Mouse (Mus musculus) thymus, postnatal 0 days (tissue): ENCODE data around the gene Il1b. TPM values are rescaled to one million over a fixed set of nuclear protein-coding genes. Genes with fewer than 3 reads are reported as not detected.

Experiments used
- DNase-seq: peaks from one replicate; pipeline ENCODE4 v3.0.0-alpha.2; 2015; ENCODE audit warnings: low spot score
- polyA plus RNA-seq: library from polyadenylated mRNA; unstranded; fragments of >200 nt; fragmentation: Nextera tagmentation; extraction: Ambion mirVana; gene quantifications from 2 replicates; pipeline ENCODE4 v1.2.1, GENCODE M21; 2015

Gene Il1b
- polyA plus RNA-seq, 1 experiment from 2014 or later = 1.0 TPM

DNA sequence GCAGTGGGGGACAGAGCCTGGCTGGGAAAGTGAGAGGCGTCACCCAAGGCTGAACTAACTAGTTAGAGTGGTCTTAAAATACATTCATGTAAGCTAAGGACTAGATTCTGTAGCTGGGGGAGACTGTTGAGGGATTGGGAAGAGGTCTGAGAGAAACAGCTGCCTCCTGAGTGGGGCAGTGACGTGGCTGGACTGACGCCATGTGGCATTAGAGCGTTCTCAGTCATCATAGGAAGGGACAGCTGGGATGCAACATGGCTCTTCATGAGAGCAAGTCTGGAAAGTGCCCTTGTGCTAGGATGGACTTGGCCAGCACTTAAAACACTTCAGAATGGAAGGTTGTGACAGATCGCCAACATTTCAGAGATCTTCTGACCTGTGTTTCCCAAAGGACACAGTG lies 2.1 kb downstream of the Il1b start:
- no peak for DNase-seq

DNA sequence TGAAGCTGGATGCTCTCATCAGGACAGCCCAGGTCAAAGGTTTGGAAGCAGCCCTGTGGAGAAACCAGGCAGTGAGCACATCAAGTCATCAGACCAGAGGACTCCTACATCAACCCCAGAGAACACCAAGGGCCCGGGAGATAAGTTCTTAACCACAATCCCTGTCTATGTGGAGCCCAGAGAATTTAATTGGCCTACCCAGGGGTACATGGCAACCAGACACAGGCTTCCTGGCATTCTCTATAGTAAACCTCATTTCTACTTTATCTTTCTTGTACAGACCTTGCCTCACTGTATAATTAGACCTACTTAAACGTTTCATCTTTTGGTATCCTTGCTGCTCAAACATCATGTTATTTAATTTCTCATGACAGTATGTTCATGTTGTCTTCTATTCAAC lies 2.8 kb downstream of the Il1b start:
- no peak for DNase-seq

DNA sequence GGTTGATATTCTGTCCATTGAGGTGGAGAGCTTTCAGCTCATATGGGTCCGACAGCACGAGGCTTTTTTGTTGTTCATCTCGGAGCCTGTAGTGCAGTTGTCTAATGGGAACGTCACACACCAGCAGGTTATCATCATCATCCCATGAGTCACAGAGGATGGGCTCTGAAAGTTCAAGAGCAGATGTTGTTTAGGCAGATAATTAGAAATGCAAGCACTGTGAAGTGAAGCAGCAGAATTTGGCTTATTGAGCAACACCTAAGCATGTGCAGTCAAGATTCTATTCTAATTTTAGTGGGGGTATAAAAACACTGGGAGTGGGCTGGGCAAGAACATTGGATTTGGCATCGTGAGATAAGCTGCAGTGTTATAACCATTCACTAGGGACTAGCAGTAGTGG lies 3.7 kb downstream of the Il1b start:
- no peak for DNase-seq

DNA sequence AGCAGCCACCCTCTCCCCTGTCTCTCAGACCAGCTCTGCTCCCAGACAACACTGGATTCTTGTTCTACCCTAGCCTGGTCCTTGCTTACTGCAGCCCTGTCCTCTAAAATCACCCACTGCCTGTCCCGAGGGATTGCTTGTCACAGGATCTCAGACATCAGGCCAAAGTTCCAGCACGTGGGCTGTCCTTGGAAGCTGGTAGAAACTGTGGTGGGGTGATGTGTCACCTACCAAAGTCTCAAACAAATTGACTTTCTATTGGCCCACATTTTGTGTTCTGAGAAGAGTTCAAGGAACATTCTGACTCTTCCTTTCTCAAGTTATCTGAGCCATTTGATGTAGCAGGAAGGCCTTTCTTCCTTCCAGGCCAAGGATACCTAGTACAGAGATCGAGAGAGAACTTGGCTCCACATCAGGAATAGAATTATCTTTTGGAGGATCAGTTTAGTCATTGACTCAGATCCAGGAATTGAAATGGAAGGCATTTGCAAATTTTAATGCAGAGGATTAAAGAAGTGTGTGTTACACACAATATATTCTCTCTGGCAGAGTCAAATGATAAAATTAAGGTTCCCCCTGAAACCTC lies 9.9 kb downstream of the Il1b start:
- DNase-seq = no peak

DNA sequence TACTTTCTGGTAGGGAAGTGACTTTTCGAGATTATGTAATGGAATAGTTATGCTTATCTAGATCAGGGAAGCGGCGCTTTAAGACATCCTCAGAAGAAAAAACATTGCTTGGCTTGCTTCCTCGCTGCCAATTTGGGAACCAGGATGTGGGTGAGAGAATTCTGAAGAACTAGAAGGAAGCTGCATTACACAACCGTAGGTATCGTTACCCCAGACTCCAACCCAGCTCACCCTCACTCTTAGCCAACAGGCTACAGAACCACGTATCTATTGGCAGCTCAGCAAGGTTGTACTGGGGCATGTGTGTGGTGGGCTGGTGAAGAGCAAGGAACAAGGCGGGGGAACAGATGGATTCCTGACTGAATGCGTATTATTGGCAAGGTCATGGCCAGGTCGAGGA lies 10.7 kb downstream of the Il1b start:
- no peak for DNase-seq

DNA sequence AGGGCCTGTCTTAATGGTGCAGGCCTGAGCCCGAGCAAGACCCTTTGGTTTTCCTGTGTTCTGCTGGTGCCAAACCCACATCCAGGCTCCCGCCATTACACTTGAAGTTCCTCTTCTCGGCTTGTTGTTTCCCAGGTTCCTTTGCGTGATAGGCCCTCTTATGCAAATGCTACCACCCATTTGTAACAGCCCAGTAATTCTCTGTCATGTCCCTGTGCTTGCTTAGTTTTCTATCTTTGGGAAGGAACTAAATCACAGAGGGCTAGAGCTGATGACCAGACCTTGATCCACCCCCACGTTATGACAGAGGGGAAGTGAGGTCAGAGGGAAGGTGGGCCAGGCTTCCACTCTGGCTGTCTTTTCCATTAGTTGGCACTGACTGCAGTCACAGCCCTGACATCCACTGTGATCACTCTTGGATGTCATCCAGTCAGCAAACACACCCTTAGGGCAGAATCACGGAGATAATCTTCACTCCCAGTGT lies 32.8 kb downstream of the Il1b start:
- no peak for DNase-seq

DNA sequence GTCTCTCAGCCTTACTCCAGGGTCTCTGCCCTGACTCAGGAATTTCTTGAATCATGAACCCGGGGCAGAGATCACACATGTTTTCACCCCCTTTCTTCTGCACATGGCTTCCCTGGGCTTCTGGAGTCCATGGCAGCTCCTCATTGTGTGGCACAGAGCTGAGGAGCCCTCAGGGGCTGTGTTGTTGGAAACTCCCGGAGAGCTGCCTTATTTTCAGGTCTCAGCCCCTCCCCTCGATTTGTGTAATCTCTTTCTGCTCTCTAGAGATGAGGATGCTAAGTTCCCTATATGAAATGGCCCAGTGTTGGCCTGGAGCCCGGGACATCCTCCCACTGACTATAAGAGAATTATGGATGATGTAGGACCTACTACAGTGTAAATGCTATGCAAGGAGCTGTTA lies 37.5 kb downstream of the Il1b start:
- no peak for DNase-seq

DNA sequence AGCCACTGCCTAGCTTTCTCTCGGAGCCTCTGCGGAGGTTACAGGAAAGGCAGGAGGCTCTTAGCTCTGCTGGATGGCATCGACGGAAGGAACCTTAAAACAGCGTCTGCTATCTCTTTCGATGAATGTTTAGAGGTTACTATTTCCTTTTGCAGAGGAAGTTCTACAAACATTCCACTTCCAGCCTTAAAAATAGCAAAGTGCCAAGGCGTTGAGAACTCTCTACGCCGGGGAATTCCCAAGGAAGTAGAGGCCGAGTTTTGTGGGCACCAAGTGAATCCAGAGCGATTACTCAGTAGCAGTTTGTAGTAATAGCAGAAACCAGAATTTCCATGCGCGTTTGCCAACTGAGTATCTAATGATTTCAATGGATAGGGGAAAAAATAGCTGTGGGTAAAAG lies 40.4 kb downstream of the Il1b start:
- no peak for DNase-seq

DNA sequence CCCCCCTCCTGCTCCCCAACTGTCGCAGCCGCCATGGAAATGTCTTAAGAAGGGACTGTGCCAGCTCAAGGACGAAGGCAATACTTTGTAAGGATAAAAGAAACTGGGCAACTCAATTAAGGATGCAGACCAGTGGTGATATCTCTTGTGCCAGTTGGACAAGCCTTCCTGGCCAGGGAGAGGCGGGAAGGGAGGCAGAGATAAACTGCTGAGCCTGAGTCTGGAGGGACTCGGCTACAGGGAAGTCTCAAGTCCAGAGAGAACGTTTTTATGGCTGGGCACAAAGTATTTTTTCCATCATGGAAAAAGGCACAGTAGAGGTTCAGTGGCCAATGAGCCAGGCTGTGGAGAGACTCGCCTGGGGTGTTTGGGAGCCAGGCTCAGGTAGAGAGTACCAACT lies 40.9 kb downstream of the Il1b start:
- DNase-seq = no peak

DNA sequence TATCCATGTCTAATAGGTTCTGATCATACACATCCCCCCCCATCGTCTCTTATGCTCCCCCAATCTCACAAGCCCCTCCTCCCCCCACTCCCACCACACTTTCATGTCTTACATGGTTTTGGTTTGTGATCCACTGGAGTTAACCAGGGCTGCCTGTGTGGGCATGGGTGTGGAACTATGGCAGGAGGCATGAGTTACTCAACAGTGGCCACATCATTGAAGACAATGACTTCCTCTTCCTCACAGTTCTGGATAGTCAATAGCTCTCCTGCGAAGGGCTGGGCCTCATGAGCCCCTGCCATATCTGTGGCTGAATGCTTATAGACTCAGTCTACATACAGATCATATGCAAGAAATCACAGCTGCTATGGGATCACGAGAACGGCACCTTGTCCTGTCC lies 42.7 kb downstream of the Il1b start:
- no peak for DNase-seq

DNA sequence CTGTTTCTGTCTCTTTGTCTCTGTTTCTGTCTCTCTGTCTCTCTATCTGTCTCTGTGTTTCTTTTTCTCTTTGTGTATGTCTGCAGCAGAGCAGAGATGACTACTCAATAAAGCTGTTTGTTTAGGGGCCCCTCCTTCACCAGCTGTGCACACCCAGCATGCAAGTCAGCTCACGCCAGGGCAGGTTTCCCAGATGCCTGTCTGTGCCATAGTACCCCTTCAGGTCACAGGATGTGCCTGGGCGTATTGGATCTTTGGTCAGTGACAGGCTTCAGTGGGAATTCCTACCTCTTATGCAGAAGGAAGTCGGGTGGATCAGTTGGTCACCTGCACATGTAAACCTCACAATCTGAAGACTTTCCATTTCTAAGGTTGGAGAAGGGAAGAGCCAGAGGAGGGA lies 46.7 kb downstream of the Il1b start:
- no peak for DNase-seq

DNA sequence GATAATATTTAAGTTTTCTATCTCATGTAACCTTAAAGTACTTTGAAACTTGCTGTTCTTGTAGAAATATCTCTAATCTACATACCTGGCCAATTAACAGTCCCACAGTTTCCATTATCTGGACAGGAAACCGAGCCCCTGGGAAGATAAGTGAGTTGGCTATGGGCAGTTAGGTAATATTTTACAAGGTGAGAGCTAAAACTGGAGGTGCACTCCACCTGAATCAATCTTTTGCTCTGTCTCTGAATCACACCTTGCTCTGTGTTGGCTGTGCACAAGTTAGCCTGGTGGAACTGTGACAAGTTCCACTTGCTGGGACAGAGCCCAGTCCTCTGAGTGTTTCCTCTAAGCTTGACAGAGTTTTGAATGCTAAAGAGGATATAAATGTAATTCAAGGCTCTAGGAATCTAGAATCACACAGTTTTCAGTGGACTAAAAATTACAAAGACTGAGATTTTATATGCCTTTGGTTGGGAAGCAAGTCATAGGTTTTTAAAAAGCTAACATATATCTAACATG lies 48.8 kb downstream of the Il1b start:
- DNase-seq = no peak

DNA sequence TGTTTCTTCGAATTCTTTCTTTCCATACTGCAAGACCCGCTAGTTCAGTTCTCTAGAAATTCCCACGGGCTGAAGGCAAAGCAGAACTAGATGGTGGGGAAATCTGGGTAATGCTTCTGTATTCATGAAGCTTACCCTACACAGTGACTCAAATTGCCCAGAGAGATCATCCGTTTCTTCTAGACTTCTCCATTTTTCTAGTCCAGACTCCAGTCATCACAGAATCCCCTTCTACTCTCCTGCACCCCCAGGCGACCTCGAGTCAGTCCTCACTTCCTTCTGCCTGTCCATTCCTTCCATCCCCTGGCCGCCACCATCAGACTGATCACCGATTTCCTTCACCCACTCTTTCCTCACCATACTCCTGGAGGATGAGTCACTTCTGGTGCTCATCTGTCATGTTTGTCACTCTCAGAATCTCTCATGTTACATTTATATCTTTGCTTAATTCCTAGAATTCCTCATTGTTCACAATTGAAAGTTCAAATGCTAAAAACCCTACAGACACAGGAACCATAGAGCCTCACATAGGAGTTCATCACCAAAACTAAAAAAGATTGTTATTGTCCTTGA lies 50.8 kb downstream of the Il1b start:
- DNase-seq = no peak

DNA sequence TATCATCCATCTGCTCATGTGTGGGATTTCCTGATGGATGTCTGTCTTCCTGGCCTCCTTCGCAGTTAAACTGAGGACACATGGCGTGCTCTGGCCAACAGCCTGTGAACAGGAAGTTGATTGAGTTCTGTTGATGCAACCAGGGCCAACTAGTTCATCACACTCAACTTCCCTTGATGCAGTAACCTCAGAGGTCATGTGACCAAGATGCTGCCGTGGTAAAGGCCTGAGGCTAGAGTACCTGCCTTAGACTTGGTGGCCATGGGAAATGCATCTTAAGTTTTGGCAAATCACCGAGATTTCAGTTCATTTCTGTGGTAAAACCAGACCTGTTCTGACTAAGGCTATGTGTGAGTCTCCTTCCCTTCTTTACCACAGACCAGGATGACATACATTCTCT lies 55.1 kb downstream of the Il1b start:
- no peak for DNase-seq

DNA sequence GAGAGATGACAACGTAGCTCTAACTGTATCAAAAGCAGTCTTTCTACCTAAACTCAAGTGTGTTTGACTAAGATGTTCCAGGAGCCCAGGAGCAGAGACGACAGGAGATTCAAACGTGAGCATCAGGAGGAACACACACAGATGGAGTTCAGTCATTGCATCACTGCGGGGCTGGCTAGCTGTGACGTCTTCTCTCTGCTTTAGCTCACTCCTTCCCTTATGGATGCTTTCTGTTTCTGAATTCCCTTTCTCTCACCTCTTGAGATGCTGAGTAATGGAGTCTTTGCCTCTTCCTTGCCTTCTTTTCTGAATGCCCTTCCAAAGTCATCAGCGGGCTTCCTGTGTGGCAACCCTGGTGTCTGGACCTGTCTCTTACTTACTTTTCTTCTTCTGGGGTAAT lies 56.1 kb downstream of the Il1b start:
- no peak for DNase-seq

Other genes starting within 250 kb of the Il1b start
- 27.8 and 28.7 TPM in 2 replicates for gene Chchd5, start 241.4 kb downstream of the Il1b start, polyA plus RNA-seq
- 33.3 and 42.5 TPM in 2 replicates for gene Slc20a1, start 172.4 kb downstream of the Il1b start, polyA plus RNA-seq
- 29.6 and 40.8 TPM in 2 replicates for gene Ckap2l, start 73.9 kb downstream of the Il1b start, polyA plus RNA-seq
- gene Il1a, start 61.2 kb downstream of the Il1b start, polyA plus RNA-seq = 1.8 and 2.1 TPM in 2 replicates
- gene F830045P16Rik, start 165.5 kb upstream of the Il1b start, polyA plus RNA-seq = 0.06 TPM in 1 of 2 replicates, not detected in the other
- gene Sirpa, start 221.7 kb upstream of the Il1b start, polyA plus RNA-seq = 20.5 and 22.5 TPM in 2 replicates